Mouse (Mus musculus): Measurements from ENCODE around the gene Rasgef1a.

Gene Rasgef1a

DNA sequence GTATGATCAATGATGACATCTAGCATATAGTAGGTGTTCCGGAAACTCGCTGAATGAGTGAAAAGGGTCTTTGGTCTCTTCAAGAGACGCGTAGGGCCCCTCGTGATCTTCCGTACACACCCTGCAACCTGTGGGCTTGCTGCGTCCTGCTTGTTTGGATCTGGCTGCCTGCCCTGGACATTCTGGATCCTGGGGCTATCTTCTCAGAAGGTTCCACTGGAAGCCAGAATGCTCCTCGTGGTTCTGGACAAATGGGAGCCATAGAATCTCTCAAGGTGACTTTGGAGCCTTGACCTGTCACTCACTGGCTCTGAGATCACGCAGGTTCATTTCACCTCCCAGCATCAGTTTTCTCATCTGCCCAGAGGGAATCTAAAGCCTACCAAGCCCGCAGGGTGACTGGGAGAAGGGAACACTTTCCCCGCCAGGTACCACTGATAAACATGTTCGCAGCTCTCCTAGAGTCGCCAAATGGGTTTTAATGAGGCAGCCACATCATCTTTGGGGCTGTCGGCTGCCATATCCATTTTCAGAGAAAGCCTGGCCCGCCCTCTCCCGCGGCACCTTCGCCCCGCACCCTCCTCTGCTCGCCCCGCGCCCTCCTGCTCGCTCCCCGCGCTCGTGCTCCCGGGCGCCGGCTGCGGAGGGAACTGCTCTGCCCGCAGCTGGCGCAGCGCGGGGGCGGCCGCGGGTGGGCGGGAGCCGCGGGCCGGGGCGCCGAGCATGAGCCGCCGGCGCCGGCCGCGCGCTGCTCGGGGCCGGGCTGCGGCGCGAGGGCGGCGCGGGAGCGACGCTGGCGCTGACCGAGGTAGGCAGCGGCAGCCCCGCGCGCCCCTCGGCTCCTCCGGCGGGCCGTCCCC is at the start of gene Rasgef1a:
TSS of gene Rasgef1a (plus strand) at position 683 of the 860 bp plus-strand sequence.
- DNase-seq: no peak

DNA sequence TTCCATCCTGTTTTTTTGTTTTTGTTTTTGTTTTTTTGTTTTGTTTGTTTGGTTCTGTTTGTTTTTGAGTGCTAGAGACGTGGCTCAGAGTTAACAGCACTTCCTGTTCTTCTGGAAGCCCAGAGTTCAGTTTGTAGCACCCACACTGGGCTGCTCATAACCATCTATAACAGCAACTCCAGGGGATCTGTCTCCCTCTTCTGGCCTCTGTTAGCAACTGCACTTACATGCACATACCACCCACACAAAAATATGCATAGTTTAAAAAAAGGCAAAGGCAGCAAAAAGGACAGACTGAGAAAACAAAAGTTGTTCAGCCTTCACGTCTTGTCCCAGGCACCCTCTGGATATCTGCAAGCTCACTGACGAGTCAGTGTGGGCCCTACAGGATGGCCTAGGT is 48.0 kb upstream of the Rasgef1a start:
- no peak for DNase-seq

DNA sequence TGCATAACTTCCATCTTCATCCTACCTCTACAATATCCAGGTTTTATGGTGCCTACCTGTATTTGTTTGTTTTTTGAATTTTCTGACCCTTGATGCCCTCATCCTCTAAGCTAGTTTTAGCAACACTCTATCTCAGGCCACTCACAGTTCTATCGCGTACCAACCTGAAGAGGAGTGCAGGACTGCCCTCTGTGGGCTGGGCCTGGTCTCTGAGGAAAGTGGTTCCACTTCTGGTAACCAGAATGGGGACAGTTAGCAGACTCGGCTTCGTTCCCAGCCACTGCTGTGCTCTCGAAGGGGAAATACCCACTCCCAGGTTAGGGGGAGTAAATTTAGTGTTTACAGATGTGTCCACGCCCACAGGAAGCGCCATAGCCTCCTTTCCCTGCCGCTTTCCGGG is 44.5 kb upstream of the Rasgef1a start:
- no peak for DNase-seq

DNA sequence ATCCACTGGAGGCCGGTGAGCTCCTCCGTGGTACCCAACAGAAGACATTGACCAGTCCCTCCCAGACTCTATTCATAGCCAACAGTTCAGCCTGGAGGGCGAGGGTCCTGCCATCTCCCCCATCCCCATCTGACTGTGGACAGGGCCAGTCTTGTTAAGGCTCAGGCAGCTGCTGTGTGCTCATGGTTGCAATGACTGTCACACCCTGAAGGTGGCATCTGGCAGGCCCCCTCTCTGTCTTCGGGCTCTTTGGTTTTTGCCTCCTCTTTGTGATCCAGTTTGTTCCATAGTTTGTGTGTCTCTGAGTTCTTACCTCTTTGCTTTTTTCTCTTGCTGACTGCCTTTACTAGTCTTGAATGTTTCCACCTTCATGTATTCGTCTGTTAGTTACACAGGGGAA is 24.1 kb upstream of the Rasgef1a start:
- DNase-seq: no peak

DNA sequence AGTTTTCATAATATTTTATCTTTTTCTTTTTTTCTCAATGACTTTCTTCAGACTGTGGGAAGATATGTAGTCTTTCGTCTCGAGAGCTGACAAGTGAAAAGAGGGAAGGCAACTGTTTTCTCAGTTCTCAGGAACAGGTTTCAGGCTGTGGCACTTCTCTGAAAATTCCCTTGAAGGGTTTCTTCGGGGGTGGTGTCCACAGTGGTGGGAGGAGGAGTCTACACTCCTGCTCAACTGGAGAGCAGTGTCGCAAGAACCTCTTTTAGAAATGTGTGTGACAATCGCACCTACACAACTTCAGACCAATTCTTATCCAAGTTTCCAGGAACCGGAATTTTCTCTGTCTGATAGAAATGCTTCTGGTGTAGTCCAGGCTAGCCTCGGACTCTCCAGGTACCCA is 22.0 kb upstream of the Rasgef1a start:
- no peak for DNase-seq

DNA sequence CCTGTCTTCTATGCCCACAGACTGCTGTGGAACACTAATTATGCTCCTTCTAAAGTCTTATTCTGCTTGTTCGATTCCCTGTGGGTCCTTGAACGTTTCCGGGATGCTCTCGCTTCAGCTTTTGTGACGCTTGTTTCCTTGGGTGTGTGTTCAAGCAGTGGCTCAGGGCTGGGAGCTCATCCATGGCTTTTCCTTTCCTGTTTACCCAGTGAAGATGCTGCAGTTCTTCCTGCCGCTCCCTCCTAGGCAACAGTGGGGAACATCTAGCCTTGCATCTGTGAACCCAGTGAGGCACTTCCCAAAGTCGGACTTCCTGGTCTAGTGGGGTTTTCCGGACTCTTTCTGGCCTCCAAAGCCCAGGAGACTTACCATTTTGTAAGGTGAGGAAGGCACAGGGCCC is 20.6 kb upstream of the Rasgef1a start:
- no peak for DNase-seq

DNA sequence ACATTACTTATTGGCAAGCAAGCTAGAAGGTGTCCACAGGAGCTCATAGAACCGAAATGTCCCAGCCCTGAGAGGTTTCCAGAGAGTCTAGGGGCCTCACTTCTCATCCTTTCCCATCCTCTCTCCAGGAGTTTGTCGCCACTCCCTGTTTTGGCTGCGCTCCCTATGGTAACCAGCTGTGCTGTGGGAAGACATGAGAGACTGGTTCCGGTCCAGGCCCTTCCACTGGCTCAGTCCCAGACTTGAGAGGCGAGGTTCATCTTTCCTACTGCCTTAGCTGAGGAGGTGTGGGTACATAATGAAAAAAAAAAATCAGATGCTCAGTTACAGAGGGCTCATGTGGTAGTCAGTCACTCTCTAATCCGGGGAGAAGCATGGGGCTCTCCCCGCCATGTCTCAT is 19.9 kb upstream of the Rasgef1a start:
- no peak for DNase-seq

DNA sequence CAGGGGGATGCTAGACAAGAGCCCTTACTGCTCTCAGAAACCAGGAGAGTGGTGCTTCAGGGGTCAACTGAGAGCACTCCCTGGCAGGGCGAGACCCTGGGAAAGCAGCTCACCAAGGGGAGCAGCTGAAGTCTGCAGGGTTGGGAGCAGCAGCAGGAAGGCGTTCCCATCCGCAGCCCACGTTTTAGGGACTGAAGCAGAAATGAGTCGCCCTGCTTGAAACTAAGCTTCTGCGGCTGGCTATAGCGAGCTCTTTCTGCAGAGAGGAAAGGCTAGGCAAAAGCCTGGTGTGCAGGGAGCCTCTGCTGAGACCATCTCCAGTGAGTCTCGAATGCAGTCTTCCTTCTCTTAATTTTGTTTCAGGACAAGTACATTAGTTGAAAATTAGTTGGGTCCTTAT is 19.3 kb upstream of the Rasgef1a start:
- DNase-seq: no peak

DNA sequence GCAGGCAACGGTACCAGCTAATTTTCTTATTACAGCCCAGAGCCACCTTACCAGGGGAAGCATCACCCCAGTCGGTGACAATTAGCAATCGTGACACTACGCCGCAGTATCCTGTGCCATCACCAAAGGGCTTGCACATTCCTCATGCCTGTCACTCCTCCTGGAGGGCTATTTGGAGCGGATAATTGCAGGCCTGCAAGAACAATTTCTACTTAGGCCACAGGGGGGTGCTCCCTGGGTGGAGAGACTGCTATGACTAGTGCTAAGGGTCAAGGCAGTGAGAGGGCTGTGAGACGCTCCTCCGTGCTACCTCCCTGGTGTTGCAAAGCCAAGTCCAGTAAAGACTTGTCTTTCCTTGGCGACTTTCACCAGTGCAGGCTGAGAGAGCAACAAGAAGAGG is 16.1 kb upstream of the Rasgef1a start:
- DNase-seq: no peak

DNA sequence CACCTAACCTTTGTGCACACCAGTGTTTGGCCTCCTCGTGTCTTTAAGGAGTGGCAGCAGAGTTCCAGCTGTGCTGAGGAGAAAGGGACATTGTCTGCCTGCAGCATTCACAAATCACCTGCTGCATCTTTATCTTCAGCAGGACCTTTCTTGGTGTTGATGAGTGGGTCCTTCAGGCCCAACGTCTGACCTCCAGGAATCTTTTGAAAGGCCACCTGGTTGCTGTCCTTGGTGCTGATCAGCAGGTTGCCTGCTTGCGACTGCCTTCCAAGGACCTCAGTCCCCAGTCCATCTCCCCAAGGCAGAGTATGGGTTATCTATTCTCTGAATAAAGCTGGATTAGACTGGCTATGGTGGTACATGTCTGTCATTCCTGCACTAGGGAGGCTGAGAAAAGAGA is 10.0 kb upstream of the Rasgef1a start:
- no peak for DNase-seq

DNA sequence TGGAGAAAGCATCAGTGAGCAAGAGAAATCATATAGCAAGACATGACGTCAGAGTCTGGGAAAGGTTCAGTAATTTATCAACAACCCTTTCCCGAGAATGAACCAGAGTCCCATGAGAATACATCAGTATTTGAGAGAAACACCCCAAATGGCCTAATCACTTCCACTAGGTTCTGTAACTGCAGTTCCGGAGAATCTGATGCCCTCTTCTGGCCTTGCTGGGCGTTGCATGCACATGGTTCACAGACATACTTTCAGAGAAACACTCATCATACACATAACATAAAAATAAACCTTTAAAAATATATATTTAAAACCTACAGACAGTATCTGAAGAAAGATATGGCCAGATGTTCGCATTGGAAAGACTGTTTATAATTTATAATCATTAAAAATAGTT is 3.9 kb upstream of the Rasgef1a start:
- DNase-seq: peak in 1 of 2 experiments; percentile 19

DNA sequence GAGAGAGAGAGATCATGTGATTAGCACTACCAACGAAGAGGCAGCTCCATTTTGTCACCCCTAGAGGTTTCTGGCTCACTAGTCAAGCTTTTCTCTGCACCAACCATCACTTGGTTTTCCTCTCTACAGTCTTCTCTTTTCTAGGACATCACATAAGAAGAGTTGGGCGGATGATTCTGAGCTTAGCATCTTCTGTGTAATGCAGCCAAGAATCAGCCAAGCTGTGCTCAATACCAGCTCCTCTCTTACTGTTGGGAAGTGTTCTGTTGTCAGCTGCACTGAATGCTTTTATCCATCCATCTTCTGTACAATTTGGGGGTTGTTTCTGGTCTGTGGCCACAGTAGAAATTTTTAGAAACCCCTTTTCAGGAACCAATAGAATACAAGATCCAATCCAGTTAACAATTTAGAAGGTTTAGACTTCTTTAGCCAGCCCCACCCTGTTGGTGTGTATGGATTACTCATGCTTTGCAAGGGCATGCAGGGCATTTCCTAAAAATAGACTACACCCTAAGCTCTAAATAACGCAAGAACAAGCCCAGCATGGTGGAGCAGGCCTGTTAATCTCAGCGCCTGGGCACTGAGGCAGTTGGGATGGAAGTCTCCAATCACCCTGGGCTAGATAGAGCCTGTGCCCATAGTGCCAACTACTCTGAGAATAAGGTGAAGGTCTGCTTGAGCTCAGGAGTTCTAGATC is 3.2 kb upstream of the Rasgef1a start:
- no peak for DNase-seq

DNA sequence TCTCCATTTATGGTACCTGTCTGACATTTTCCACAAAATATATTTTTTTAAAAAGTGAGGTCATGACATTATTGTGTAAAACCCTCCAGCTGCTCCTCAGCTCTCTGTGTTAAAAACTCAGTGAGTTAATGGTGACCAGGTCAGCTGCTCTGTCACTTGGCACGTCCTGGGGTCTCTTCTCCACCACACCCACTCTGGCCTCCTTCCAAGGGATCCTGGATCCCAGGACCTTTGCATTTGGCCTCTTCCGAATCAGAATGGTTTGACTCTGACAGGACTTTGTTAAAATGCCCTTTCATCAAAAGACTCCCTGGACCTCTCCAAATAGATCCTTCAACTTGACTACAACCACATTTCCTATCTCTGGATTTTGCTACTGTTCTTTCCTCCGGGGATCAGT is 982 bp upstream of the Rasgef1a start:
- no peak for DNase-seq

DNA sequence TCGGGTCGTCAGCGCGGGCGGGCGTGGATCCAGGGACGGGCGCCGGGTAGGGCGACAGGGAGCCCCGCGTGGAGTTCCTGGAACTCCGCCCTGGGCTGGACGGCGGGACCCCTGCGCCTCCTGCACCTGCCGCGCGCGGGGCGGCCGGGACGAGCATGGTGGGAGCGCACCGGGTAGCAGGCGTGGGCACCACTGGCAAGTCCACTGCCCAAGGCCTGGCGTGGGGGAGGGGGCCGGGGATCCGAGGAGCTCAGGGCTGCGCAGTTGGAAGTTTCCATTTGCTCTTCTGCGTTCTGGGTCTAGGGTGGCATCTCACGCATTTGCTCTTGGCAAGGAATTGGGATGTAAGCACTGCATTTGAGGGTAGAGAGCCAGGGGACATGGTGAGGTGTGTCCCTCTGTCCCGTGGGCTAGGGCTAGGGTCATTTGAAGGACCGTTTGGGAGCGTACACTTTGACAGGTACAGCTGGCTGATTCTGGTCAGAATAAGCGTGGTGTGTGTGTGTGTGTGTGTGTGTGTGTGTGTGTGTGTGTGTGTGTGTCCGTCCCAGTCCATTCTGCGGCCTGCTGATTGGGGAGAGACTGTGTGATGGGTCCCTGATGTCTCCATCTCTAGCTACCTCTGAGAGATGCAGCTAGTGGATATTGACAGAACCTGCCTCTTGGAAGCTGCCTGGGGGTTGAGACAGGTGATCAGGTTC is 528 bp downstream of the Rasgef1a start:
- DNase-seq: no peak

DNA sequence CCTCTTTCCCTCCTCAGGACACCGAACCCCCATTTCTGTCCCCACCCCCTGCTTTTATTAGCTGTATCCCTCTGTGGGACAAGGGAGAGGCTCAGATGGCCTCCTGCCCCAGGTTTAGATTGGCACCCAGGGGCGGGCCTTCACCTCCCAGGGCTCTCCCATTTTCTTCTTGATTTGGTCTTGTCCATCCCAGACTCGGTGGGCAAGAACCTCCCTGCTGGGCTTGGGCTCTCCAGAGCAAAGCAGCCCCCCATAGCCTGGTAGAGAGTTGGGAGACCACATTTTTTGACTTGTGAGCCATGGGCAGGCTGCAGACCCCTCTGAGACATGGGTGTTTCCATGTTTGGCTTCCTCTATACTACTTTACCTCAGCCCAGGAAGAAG is 1.1 kb downstream of the Rasgef1a start:
- no peak for DNase-seq

DNA sequence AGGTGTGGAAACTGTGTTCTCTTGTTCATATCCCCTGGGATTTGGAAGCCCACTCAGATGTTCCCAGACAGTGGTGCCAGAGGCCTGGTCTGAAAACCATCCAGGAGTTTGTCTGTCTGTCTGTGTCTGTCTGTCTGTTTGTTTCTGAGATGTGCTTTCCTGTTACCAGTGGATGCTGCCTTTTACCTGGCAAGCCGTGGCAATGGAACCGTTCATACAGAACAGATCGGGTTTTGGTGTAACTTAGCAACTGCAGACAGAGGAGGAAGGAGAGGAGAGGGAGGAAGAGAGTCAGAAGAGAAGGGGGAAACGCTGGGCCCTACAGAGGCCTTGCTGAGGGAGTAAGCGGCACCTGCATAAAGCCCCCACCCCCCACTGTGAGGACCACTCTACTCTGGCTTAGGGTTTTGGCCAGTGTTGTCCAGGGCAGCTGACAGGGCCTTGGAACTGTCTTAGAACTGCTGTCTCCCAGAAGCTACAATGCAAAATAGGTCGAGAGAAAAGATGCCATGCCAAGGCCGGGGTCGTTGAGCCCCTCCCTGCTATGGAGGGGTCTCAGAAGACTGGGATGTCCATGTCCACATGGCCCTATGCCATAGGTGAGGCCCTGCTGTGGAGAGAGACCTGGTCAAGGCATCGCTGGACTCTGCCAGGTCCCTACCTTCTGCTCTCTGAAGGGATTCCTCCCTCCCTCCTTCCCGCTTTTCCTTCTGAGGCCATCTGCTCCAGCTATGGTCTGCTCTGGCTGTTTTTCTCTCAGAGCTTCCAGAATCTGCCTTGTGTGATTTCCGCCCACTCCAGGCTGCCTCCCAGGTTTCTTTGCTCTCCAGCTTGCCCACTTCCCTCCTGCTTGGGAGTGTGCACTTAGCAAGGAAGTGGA is 2.0 kb downstream of the Rasgef1a start:
- no peak for DNase-seq

DNA sequence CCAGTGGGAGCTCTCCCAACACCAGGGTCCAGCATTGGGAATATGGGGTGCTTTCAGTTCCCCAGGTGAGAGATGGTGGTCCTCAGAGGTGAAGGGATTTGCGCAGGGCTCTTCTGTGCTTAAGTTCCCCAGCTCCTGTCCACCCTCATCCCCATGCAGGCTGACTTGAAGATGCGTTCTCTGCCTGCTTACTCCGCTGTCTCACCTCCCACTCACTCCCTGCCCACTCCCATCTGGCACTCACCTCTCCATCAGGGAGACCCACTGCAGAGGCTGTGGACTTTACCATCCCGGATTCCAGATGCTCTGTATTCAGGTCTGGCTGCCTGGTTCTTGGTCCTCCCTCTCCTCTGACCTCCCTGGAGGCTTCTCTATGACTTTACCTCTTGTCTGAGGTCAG is 3.6 kb downstream of the Rasgef1a start:
- no peak for DNase-seq

DNA sequence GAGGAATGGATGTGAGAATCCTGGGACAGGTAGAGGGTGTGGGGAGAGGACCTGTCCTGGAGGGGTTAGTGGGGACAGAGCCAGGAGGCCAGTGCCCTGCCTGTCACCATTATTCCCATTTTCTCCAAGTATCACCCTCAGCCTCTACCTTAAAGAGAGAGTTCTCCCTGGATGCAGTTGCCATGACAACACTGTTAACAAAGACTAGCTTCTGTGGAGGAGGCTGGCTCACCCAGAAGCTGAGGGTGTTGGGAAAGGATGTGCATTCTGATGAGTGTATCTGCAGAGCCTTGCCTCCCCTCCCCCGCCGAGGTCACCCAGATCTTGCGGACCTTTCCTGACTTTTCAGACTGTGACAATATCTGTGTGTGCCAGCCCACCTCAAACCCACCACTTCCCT is 4.7 kb downstream of the Rasgef1a start:
- no peak for DNase-seq

DNA sequence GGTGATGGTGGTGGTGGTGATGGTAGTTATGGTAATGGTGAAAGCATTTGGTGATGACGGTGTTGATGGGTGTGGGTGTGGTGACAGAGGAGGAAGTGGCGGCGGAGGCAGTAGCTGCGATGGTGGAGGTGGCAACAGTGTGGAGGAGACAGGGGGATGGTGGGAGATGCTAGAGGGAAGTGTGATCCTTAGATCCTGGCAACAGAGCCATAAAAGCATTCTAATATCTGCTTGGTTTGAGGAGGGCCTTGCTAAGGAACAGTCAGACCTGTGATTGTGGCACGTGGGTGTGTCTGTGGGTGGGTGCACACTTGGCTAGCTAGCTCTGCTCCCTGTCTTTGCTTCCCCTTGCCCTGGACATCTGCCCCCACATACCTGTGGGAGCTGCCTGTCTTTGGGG is 7.4 kb downstream of the Rasgef1a start:
- no peak for DNase-seq

DNA sequence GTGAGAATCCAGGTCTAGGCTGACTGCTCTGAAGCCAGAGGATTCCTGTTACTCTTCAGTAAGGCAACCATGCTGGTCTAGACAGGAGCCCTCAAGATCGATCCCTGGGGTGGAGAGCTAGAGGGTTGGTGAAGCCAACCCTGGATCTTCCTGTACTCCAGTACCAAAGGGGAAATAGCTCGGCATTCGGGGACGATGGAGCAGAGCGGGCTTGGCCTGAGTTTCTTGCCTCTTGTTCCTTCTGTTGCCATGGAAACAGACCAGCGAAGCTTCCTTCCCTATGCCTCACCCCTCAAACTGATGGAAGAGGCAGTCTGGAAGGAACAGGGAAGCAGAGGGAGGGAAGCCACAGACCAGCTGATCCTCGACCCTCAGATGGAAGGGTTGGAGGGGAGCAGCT is 8.3 kb downstream of the Rasgef1a start:
- DNase-seq: no peak

DNA sequence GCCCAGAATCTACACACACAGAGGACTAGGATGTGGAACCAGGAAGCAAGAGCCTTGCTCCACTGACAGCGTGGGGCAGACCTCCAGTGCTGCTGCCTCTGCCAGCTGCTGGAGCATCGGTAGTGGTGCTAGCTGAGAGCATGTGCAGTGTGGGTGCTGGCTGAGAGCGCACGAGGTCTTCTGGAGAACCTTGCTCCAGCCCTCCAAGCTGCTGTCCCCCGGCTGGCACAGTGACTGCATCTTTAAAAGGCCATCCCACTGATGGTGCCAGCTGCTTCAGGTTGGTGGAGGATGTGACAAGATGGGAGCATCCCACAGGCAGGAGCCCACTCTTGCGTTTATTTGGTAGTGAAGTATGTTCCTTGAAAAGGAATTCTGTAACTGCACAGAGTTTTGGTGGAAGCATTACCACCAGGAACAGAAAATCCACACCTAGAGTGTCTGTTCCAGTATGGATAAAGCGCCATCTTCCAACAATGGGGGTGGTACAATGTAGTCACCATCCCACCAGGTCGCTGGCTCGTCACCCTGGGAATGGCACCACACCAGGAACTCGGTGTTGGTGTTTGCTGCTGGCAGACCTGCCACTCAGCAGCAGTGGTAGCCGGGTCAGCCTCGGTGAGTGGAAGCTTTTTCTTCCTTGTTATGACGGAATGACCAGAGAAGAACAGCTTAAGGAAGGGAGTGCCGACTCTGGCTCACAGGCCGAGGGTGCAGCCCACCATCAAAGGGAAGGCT is 11.8 kb downstream of the Rasgef1a start:
- DNase-seq: no peak

DNA sequence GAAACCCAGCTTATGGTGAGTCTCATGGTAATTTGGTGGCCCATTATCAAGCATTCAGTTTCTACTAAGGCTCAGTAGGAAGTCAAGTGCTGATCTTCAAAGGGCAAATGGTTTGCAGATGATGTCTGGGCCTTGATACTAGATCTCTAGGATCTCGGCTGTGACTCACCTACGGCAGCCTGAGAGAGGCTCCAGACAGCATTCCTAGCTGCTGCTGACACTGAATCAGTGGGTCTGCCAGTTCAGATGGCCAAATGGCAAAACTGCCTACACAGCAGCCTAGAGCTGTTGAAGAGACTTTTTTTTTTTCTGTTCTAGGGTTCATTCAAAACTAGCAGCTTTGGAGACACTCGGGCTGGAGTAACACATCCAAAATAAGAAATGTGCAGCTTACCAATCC is 15.8 kb downstream of the Rasgef1a start:
- DNase-seq: no peak

Measured in spleen, adult 18-20 months (tissue).